Mouse (Mus musculus) bone marrow macrophage, adult 2 months (primary cell): ENCODE measurements around the gene Gpatch8.

Experiments
- CTCF ChIP-seq: IDR thresholded peaks from 2 replicates; pipeline ENCODE4 v1.5.1; 2012; ENCODE audit warnings: low read depth, mild to moderate bottlenecking, low read length, moderate library complexity
- POLR2A ChIP-seq: IDR thresholded peaks from 2 replicates; pipeline ENCODE4 v1.6.1; 2012; ENCODE audit warnings: mild to moderate bottlenecking, low read depth, low read length, borderline replicate concordance

DNA sequence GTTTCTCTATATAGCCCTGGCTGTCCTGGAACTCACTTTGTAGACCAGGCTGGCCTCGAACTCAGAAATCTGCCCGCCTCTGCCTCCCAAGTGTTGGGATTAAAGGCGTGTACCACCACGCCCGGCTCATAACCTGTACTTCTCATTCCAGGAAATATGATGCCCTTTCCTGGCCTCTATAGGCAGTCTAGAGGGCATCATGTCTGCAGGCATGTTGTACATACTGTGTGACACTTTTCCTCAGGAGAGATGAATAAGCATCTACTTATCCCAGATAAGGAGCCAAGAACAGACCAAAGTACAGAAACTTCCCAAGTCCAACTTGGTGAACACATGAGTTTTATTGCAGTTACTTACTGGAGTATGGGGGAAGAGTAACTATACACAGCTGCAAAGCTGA lies 2.5 kb upstream of the Gpatch8 start:
- TF ChIP-seq CTCF (no peak), POLR2A (no peak)
